Mouse (Mus musculus): ENCODE results near the gene Mgat4b.

The Mgat4b gene

DNA sequence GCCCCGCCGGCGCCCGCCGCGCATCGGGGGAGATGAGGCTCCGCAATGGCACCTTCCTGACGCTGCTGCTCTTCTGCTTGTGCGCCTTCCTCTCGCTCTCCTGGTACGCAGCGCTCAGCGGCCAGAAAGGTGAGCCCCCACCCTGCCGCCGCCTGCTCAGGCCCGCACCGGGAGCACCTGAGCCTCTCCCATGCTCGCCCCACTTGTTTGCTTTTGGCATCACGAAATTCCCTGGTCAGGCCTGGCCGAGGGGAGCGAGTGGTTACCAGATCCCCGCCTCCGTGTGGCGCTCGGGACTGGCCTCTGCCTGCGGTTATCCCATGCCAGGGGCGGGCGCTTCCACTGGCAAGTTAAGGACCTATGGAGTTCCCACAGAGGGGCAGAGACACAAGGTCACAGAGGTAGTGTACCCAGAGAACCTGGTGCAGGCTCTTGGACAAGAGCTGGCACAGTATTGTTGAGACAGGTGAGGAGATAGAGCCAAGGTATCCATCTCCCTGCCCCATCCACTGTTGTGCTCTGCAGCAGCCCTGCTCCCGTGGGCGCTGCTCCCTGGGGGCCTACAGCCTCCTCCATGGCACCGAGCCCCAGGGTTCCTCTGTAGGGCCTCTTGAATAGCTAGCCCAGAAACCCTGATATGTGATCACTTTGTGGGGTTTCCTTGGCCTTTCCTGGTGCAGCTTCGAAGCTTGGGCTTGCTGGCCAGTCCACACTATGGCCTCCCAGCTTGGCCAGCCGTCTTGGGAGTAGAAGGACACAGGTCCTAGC lies 15.1 kb downstream of the Mgat4b start:
- DNase-seq (ENCODE audit: low read depth): no peak

DNA sequence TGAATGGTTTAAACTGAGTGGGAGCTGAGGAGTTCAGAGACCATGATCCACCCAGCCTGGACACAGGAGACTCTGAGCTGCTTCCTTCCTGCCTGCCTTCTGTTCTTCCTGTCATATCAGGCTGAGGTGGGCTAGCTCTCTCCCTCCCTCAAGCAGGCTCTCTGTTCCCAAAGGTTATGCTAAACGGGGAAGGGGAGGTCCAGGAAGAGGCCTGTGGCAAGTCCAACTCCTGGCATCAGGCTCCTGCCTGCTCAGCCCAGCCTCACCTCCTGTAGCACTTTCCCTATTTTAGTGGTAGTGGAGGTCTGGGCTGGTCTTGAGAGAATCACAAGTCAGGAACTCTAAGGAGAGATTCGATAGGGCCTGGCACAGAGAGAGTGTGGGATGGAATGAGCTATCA lies 15.7 kb downstream of the Mgat4b start:
- DNase-seq (ENCODE audit: low read depth): no peak

DNA sequence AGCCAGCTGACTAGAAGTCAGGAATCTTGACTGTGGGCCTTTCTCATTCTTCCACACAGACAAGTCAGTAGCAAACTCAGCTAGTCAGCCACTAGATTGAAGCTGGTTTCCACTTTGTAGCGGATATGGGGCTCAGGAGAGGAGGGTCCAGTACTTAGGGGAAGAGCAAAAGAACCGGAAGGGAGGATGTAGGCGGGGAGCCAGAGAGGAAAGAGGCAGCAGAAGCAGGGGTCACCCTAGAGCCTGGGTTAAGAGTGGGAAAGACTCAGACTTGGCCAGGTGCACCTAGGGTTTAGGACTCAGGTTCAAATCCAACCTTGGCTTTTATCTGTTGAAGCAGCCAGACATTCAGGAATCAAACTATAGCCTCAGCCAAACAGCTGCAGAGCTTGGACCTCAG lies 16.5 kb downstream of the Mgat4b start:
- DNase-seq (ENCODE audit: low read depth): no peak

DNA sequence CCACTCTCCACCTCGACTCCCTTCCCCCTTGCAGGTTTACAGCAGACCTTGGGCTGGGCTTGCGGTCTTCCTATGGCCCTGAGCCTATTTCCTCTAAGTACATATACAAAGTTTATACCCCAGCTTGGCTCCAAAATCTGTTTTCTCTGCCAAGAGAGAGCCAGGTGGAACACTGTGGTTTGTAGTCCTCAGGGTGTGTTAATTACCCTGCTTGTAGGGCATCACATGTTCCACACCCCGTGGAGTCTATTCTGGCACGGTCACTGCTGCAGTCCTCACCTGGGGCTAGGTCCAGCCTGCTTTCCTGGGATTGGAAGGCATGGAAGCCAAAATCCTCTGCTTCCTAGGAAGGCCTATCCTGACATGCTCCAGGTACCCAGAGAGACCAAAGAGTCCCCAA lies 17.0 kb downstream of the Mgat4b start:
- DNase-seq (ENCODE audit: low read depth): no peak

DNA sequence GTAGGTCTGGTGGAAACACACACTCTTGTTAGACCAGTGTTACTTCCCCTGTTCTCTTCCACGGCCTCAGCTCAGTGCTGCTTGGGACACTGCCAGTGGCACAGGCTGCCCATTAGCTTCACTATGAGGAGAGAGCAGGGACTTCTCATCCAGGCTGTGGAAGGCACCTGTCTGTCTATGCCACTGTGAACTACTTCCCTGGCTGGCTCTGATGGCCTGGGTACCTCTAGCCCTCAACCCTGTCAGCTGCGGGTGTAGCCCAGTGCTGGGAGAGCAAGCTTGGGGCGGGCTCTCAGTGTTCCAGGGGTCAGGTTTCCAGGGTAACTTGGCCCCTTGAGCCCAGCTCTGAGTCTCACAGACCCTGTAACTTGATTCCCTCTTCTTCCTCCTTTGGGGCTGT lies 18.1 kb downstream of the Mgat4b start:
- no peak for DNase-seq (ENCODE audit: low read depth)

DNA sequence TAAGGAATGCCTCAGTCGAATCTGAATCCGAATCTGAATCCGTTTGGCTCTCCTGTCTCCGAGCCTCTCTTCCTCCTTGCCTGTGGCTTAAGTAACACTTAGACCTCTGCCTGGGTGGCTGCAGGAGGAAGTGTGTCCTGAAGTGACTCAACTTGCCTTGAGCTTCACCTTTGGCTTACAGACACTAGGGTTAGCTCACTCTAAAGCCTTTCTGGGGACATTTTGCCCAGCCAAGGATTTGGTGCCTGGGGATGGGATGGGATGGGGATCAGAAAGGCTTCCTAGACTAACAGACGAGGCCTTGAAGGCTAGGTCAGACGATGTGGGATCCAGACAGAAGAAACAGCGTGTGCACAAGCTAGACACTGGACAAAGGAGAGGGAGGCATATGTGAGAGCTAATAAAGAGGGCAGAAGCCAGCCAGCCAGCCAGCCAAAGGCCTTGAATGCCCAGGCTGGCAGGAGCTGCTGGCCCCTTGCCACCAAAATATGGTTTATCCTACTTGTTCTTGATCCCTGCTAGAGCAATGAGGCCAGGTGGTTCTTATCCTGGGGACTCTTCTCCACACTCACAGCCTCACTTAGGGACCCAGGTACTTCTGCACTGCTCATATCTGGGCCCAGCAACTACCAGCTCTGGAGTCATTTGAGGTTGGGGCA lies 18.7 kb downstream of the Mgat4b start:
- no peak for DNase-seq (ENCODE audit: low read depth)

DNA sequence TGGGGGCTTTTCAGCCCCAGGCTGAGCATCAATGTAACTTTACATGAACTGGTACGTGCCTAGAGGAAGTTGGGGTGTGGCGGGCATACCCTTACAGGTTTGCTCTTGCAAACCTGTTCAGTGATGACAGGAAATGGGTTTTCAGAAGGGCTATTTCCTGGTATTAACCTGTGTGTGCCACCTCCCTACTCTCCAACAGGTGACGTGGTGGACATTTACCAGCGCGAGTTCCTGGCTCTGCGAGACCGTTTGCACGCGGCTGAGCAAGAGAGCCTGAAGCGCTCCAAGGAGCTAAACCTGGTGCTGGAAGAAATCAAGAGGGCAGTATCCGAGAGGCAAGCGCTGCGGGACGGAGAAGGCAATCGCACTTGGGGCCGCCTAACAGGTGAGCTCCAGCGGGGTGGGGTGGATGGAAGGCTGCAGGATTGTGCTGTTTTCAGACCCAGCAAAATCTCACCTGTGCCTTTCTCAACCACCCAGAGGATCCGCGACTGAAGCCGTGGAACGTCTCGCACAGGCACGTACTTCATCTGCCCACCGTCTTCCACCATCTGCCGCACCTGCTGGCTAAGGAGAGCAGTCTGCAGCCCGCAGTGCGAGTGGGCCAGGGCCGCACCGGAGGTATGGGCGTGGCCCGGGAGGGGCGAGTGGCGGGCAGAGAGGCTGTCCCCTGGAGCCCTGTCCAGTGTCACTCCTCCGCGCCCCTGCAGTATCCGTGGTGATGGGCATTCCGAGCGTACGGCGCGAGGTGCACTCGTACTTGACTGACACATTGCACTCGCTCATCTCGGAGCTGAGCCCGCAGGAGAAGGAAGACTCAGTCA lies 20.0 kb downstream of the Mgat4b start:
- DNase-seq (ENCODE audit: low read depth): no peak

DNA sequence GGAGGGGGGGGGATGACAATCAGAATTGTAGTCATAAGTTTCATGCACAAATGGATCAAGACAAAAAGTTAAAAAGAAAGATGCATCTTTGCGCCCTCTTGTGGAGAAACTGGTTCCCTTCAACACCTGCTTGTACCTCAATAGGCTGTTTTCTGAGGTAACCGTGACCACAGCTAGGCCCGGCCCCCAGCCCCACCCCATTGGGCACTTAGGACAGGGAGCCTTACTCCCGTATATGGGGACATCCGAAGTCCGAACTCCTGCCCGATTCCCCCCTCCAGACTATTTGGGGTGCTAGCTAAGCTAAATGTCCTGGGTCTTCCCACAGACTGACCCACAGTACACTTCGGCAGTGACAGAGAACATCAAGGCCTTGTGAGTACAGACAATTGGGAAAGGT lies 20.7 kb downstream of the Mgat4b start:
- peak; percentile 76 for DNase-seq (ENCODE audit: low read depth)

DNA sequence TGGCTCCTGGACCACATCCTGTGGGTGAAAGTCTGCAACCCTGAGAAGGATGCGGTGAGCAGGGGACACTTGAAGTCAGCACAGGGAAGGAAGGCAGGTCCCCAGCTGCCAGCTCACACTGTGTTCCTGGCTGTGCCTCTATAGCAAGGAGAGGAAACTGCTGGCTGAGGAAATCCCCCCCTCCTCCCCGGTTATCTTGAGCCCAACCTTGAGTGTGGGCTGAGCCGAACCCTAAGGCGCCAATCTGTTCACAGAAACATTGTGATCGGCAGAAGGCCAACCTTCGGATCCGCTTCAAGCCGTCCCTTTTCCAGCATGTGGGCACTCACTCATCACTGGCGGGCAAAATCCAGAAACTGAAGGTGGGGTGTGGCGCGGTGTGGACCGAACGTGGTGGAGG lies 22.3 kb downstream of the Mgat4b start:
- no peak for DNase-seq (ENCODE audit: low read depth)

DNA sequence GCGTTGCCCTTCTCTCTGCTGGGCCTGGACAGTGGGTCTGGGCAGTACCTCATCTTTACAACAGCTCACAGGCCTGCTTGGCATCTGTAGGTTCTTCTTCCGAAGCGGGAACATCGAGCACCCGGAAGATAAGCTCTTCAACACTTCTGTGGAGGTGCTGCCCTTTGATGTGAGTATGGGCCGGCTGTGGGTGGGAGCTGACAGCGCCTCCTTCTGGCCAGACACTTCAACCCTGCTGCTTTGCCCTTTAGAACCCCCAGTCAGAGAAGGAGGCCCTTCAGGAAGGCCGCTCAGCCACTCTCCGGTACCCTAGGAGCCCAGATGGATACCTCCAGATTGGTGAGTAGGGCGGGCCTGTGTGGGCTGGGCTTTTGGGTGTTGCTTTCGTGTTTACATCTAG lies 23.3 kb downstream of the Mgat4b start:
- DNase-seq (ENCODE audit: low read depth): no peak

DNA sequence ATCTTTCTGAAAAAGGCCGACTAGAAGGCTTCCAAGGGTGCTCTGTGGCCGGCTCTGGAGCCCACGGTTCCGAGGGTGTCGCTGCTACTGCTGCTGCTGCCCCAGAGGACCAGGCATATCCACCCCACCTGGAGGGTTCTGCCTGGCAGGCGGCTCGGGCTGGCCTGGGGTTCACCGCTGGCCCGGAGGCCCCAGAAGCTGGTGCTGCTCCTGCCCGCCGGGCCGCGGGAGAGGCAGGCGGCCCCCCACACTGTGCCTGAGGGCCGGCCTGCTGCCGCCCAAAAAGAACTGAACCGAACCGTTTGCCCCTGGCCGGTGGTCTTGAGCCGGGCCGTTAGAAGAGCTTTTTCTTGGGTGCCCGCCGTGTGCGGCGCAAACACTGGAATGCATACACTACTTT lies 23.9 kb downstream of the Mgat4b start:
- DNase-seq (ENCODE audit: low read depth): no peak

DNA sequence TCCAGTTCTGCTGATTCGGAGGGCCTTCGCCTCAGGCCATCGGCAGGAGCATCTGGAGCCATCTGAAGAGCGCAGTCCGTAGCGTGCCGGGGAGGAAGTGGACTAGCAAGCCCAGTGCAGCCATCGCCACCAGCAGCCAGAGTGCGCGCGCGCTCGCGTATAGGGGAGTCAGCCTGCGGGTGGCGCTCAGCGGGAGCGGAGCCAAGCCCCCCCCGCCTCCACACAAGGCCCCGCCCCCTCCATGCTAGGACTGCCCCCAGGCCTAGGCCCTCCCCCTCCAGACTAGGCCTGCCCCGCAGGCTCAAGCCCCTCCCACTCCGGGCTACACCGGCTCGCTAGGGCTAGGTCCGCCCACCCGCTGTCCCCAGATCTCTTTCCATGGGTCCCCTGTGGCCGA lies 25.8 kb downstream of the Mgat4b start:
- DNase-seq (ENCODE audit: low read depth): peak; percentile 88

DNA sequence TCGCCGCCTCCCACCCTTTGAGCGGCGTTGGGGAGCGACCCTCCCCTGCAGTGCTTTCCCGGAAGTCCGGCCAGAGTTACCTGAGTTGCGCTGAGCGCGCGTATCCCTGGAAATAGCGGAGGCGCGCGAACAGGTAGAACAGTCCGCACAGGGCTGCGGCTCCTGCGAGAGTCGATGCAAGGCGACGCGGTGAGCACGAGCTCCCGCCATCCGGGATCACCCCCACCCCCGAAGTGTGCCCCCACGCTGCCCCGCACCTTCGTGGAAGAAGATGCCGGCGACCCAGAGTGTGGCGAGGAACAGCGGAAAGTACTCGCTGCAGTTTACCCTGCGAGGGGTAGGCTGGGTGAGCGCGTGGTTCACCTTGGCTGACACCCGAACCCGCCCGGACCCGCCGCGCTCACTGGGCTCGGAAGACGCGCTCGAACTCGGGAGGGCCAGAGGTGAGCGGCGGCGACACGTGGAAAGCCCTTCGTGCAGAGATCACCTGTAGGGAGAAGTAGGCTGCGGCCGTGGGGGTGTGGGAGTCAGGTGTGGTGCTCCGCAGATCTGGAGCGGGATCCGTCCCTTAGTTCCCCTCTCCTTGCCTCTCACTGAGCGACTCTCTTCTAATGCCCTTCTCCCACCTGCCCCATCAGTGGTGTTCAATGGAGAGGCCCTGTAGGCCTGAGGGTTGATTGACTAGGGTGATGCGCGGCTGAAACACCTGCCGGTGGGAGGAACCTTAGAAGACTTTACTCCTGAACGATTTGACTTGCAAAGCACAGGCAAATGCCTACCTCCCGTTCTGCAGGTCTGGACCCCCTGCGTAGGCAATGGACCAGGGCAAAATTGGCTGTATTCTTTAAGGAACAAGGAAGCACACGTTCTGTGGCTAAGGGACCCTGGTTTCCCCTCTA lies 26.5 kb downstream of the Mgat4b start:
- DNase-seq (ENCODE audit: low read depth): no peak

DNA sequence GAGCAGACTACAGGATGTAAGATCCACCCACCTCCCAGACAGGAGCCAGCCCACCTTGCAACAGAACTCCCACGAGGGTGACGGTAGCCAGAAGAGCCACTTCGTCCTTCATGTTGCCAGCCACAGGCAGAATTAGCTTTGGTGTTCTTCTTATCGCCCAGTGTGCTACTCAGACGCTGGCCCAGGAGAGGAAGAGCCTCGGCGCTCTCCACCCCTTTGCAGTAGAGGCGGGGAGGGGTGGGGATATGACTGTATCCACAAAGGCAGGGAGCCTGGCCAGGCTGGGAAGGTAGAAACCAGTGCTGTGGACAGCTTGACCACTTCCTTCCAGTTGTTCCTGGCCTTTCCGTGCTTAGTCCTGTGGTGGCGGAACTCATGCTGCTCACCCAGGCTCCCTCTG lies 27.6 kb downstream of the Mgat4b start, which contains the start of gene Ltc4s:
Ltc4s (minus strand) TSS at position 293 of the 400 bp plus-strand sequence.
- DNase-seq (ENCODE audit: low read depth): no peak

DNA sequence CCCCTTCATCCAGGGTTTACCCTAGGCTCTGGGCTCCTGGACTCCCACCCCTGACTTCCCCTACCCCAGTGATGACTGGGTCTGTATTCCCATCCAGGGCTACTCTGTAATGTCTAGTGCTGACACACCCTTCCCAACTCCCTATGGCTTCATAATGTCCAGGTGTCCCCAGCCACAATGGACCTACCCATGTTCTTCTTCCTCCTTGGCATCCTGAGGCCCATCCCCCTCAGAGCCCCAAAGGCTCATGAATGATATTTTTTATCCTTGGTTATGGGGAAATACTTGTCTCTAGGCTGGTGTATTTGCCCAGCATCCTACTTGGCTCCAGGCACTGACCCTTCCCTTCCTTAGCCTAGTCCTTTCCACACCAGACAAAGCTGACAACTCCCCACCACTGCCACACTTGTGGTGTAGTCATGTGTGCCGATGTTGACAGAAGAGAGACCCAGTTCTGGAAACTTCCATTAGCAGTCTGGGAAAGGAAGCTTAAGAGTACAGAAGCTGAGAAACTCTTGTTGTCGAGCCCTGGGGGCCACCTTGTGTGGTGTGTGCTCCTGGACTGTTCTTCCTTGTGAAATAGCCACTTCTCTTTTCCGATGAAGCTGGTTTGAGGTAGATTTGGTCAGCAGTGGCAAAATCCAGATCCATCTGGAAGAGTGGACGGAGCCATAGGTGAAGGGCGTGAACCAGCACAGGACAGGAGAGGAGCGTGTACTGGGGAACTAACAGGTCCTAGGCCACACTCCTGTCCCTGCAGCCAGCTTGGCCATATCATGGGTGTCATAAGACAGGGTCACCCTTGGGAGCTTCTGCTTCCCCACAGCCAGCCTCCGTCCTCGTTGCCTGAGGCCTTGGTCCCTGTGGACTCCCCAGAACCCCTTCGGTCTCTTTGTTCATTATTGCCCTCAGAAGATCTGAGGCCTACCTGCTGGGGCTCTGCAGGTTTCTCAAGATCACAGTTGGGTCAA lies 28.4 kb downstream of the Mgat4b start:
- no peak for DNase-seq (ENCODE audit: low read depth)

DNA sequence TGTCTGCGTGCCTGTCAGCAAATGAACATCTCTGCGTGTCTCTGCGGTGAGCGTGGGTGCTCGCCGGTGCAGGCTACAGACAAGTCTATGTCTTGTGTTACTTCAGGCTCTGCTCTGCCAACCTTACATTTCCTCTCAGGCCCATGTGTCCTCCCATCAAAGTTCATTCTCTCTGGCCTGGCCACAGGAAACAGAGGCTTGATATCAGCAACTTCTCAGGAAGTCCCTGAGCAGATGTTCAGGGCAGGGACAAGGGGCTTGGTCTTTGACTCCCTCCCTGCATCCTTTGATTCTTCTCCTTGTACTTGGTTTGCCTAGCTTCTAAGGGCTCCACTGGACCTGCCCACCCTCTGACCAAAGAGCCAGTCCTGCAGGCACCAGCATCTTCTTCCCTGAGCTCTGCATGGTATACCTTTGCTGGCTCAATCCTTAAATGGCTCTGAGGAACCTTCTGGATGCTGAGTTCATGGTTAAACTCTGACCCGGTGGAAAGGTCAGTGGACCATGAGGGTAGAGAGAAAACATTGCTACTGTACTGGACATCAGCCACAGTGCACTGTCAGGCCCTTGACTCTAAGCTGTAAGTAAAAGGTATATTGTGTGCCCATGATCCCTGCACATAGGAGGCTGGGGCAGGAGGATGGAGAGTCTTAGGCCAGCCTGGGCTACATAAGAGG lies 29.7 kb downstream of the Mgat4b start:
- no peak for DNase-seq (ENCODE audit: low read depth)

DNA sequence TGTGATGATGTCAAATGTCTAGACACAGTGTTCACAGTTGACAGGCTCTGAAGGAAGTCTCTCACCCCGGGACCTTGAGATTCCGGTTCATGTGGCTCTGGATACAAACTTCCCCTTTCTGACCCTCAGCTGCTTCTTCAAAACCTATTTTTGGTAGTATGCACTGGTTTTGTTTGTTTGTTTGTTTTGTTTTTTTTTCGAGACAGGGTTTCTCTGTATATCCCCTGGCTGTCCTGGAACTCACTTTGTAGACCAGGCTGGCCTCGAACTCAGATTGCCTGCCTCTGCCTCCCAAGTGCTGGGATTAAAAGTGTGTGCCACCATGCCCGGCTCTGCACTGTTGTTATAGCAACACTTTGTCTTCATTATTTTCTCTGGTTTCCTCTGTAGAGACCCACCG lies 33.2 kb downstream of the Mgat4b start:
- DNase-seq (ENCODE audit: low read depth): no peak

DNA sequence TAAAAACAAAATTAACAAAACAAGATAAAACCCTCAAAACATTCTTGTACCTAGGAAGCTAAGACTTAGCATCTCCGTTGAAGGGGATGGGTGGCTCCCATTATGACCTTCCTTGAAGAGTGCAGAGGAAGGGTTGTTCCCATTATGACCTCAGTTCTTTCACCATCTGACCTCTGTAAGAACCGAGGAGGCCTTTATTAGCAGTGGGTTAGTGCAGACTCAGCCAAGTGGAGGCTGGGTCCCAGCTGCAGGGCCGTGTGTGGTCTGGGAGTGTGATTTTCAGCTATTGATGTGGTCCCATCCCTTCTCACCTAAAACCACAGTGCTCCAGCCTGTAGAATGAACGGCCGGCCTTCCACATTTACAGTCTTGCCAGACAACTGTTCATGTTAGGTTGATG lies 34.6 kb downstream of the Mgat4b start:
- no peak for DNase-seq (ENCODE audit: low read depth)

DNA sequence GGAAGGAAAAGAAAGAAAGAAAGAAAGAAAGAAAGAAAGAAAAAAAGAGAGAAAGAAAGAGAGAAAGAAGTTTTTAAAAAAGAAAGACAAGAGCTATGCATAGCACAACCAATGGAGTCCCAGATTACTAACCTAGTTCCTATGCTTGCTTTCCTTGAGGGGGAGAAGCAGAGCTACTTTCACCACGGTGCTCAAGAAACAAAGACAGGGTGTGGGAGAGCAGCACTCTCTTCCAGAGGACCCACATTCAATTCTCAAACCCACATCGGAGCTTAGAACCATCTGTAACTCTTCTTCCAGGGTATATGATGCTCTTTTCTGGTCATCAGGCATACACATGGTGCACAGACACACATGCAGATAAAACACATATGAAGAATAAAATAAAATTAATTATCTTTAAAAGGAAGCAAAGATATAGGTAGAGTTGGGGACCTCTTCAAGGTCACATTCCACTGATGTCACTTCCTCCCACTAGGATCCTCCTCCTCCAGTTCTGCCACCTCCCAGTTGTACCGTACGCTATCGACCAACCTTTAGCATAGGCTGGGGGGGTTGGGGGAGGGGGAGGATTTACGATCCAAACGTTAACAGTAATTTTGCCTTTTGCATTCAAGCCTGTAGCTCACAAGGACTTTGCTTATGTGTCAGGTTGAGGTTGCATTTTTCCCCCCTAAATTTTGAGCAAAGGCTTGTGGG lies 37.9 kb downstream of the Mgat4b start:
- DNase-seq (ENCODE audit: low read depth): no peak

DNA sequence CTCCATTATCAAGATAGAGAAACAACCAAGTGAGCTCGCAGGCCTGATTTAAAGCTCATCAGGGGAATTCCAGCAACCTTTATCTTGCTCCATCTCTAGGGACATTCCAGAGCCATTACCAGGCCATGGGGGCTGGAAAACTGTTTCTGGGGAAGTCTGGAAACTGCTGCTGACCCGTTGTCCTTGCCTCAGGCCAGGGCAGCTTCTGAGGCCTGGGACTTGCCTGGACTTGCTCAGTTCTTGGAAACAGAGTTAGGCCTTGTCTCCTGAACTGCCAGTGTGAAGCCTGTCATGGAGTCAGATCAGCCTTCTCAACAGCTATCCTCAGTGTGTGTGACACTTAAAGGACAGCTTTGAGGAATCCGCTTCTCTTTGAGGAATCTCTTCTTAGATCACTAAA lies 41.5 kb downstream of the Mgat4b start:
- no peak for DNase-seq (ENCODE audit: low read depth)

All from c-Kit-positive CD71-negative TER-119-negative erythroid progenitor cells, embryonic 14.5 days (primary cell).